Mouse (Mus musculus): ENCODE data around the gene Hist2h3b.

DNA sequence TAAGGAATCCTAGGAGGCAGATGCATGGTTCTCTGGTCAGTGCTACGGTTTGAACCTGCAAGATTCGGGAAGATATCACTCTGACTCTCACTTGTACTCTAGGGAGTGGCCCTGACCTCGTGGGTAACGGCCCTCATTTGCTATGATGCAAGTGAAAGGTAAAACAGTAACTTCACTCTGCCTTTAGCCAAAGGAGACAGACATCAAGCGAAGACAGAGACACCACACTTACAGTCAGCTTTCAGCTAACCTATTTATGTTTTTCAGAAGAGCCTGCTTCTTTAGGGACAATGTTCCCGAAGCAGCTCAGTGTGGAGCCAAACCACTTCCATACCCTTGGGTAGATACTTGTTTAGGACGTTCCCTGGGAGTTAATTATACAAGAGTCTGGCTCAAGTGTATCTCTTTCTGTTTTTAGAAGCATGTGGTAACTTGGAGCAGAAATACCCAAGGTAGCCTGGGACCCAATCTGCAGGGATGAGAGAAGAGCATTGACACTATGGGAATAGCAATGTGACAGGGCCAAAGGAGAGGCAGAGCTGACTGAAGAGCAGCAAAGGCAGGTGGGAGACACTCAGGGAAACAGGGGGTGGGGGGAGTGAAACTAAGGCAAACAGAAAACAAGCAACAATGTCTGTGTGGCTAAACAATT is 24.4 kb upstream of the Hist2h3b start:
- TF ChIP-seq CTCF (IDR thresholded peaks at IDR 0.05; ENCODE audit: borderline replicate concordance, insufficient read depth, low read length) (no peak), POLR2A (IDR thresholded peaks at IDR 0.05; ENCODE audit: low read depth, low read length) (no peak; the same call in 1 of the 2 replicates)

All from embryonic fibroblast, embryonic 13.5 days (primary cell).